Mouse (Mus musculus): ENCODE results near the gene F930015N05Rik. TPM values are rescaled to one million over a fixed set of nuclear protein-coding genes. Genes with fewer than 3 reads are reported as not detected.

Gene F930015N05Rik
- 1.1 and 1.5 TPM in 2 replicates for polyA plus RNA-seq (2012; rRNA removed)

GRCm38 (mm10) chr11:64436412-64436727 lies at the start of gene F930015N05Rik:
F930015N05Rik (minus strand) TSS chr11:64436653.

GRCm38 (mm10) chr11:64434611-64435545 lies 1.6 kb downstream of the F930015N05Rik start, which contains the start of gene Hs3st3a1:
Hs3st3a1 (plus strand) TSS chr11:64435332.

Other genes starting within 250 kb of the F930015N05Rik start
- 2.5 and 3.0 TPM in 2 replicates for gene Hs3st3a1, start 1.3 kb downstream of the F930015N05Rik start, polyA plus RNA-seq (2012; rRNA removed)

Data from ovary, adult 2 months (tissue).